Mouse (Mus musculus): ENCODE measurements around the gene Med7. TPM values are rescaled to one million over a fixed set of nuclear protein-coding genes. Genes with fewer than 3 reads are reported as not detected.

Med7 gene
- polyA plus RNA-seq, 1 experiment from 2014 or later = 62.3 TPM

DNA sequence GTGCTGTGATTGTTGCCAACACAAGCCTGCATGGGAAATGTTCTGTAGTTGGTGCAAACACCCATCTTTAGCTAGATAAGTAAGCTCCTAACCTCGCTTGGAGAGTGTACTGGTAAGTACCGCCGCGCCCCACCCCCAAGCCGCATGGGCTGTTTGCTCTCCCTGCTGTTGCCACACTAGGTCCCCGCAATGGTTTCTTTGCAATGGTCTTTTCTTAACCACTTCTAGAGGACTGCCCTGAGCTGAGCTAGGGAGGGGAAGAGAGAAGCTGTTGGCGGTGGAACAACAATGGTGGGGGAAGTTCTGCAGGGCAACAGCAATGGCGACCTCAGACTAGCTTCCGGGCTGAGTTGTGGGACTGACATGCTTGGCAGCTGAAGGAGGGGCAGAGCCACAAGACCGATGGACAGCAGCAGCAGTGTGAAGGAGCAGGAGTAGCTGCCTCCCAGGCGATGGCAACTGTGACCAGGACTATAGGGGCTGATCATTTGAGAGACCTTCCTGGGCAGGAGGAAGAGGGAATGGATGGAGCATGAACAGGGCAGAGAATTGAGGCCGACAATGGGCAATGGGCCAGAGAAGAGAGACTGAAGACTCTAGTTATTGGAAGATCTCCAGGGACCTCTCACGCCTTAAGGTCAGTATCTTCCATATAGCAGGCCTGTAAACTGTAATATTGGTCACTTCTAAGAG lies 40.4 kb upstream of the Med7 start, which contains the start of gene Fam71b:
Fam71b (plus strand) TSS at position 393 of the 693 bp plus-strand sequence.
- Histone ChIP-seq H3K36me3 (ENCODE audit: control insufficient read depth, insufficient read depth, low read length) (no peaks in the 10 kb centered on the region), H3K9me3 (ENCODE audit: control insufficient read depth, low read length) (no peaks in the 10 kb centered on the region), H3K27me3 (ENCODE audit: control insufficient read depth, insufficient read depth, low read depth, low read length) (no peaks in the 10 kb centered on the region), H3K4me2 (ENCODE audit: low read depth, low read length) (no peak within 1 kb of the TSS), H3K4me1 (replicated peaks; ENCODE audit: control insufficient read depth, insufficient read depth, low read length) (no peaks in the 10 kb centered on the region), H3K27ac (ENCODE audit: low read length) (no peak within 1 kb of the TSS), H3K9ac (ENCODE audit: low read length) (no peak within 1 kb of the TSS), H3K4me3 (ENCODE audit: low read length) (no peak within 1 kb of the TSS)
- peak; percentile 47; the same call in 1 of the 2 replicates for ATAC-seq (ENCODE audit: low read depth)
- WGBS = 56% methylated on average over 13 of the region's 13 CpGs

DNA sequence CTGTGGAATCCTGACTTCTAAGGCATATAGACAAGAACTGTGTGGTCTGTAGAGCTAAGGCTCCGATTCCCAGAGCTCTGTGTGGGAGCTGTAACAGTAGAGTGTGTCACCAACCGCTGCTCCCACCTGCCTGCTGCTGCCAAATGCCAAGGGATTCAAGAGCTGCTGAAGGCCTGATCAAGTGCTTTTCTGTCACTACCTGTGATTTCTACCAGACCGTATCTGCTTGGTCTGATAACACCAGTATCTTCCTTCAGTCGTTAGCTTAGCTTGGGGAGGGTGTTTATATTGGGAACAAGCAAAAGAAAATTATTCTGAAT lies 39.9 kb upstream of the Med7 start:
- 58% methylated on average over 4 of the region's 4 CpGs for WGBS
- ATAC-seq (ENCODE audit: low read depth) = no peak
- no peaks in the 10 kb centered on the region for H3K9me3 ChIP-seq (ENCODE audit: control insufficient read depth, low read length)

DNA sequence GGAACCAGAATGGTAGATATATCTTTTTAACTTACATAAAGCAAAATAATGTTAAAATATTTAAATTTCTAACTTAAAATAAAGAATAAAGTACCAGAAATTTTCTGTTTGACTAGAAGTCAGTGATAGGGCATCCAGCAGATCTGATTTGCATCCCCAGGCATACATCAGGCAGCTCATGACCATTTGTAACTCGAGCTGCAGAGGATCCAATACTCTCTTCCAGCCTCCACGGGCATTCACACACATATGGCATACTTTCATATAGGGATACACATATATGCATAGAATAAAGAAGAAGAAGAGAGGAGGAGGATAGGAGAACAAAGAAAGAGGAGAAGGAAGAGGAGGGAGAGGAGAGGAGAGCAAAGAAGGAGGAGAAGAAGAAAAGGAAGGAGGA lies 38.8 kb upstream of the Med7 start:
- no peak for ATAC-seq (ENCODE audit: low read depth)
- no peaks in the 10 kb centered on the region for H3K9me3 ChIP-seq (ENCODE audit: control insufficient read depth, low read length)
- H3K27ac ChIP-seq (ENCODE audit: low read length) = no peak overlapping the region
- no peak overlapping the region for H3K9ac ChIP-seq (ENCODE audit: low read length)
- whole genome bisulfite sequencing = 37% methylated on average over 2 of the region's 2 CpGs
- H3K4me1 ChIP-seq (replicated peaks; ENCODE audit: control insufficient read depth, insufficient read depth, low read length) = no peaks in the 10 kb centered on the region
- no peaks in the 10 kb centered on the region for H3K36me3 ChIP-seq (ENCODE audit: control insufficient read depth, insufficient read depth, low read length)
- H3K27me3 ChIP-seq (ENCODE audit: control insufficient read depth, insufficient read depth, low read depth, low read length) = no peaks in the 10 kb centered on the region
- H3K4me2 ChIP-seq (ENCODE audit: low read depth, low read length) = no peak overlapping the region
- no peak overlapping the region for H3K4me3 ChIP-seq (ENCODE audit: low read length)

More for the DNA sequence above, 39.9 kb upstream of the Med7 start:
- H3K4me1 ChIP-seq (replicated peaks; ENCODE audit: control insufficient read depth, insufficient read depth, low read length) = no peaks in the 10 kb centered on the region
- H3K36me3 ChIP-seq (ENCODE audit: control insufficient read depth, insufficient read depth, low read length) = no peaks in the 10 kb centered on the region
- H3K9ac ChIP-seq (ENCODE audit: low read length) = no peak overlapping the region
- no peak overlapping the region for H3K4me2 ChIP-seq (ENCODE audit: low read depth, low read length)
- H3K27me3 ChIP-seq (ENCODE audit: control insufficient read depth, insufficient read depth, low read depth, low read length) = no peaks in the 10 kb centered on the region
- H3K27ac ChIP-seq (ENCODE audit: low read length) = no peak overlapping the region
- no peak overlapping the region for H3K4me3 ChIP-seq (ENCODE audit: low read length)

DNA sequence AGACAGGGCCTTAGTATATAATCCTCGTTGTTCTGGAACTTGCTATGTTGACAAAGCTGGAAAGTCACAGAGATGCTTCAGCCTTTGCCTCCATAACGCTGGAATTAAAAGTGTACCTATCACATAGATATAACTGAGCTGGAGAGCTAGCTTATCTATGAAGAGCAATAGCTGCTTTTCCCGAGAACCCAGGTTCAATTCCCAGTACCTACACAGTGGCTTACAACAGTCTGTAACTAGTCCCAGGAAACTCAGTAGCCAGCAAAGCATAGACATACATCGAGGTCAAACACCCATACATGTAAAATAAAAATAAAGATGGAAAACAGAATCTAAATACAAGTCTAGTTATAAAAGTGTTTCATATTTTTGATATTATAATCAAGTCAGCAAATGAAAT lies 38.3 kb upstream of the Med7 start:
- H3K27ac ChIP-seq (ENCODE audit: low read length) = no peak overlapping the region
- H3K4me2 ChIP-seq (ENCODE audit: low read depth, low read length) = no peak overlapping the region
- no peaks in the 10 kb centered on the region for H3K9me3 ChIP-seq (ENCODE audit: control insufficient read depth, low read length)
- 70% methylated on average over 4 of the region's 4 CpGs for WGBS
- H3K27me3 ChIP-seq (ENCODE audit: control insufficient read depth, insufficient read depth, low read depth, low read length) = no peaks in the 10 kb centered on the region
- no peaks in the 10 kb centered on the region for H3K4me1 ChIP-seq (replicated peaks; ENCODE audit: control insufficient read depth, insufficient read depth, low read length)
- H3K9ac ChIP-seq (ENCODE audit: low read length) = no peak overlapping the region
- H3K36me3 ChIP-seq (ENCODE audit: control insufficient read depth, insufficient read depth, low read length) = no peaks in the 10 kb centered on the region
- ATAC-seq (ENCODE audit: low read depth) = no peak
- H3K4me3 ChIP-seq (ENCODE audit: low read length) = no peak overlapping the region

DNA sequence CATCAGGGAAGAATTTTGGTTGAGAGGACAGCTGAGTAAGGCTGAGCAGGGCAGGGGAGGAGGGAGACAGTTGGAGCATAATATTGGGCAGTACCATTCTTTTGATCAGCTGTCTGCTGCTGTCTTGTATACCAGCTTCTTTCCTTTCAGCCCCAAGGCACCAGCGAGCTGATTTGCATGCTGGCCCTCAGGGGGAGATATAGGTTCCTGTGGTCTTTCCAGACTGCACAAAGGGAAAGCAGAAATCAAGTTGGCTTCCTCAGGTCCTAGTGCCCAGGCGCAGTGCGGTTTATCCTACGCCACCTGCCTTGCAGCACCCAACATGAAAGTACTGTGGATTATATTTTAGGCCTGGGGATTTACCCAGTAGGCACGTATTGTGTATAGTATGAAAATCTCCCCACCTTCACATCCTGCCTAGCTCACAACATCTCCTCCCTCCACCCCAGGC lies 37.8 kb upstream of the Med7 start:
- H3K4me2 ChIP-seq (ENCODE audit: low read depth, low read length) = no peak overlapping the region
- H3K4me3 ChIP-seq (ENCODE audit: low read length) = no peak overlapping the region
- H3K4me1 ChIP-seq (replicated peaks; ENCODE audit: control insufficient read depth, insufficient read depth, low read length) = no peaks in the 10 kb centered on the region
- no peaks in the 10 kb centered on the region for H3K36me3 ChIP-seq (ENCODE audit: control insufficient read depth, insufficient read depth, low read length)
- H3K9me3 ChIP-seq (ENCODE audit: control insufficient read depth, low read length) = no peaks in the 10 kb centered on the region
- H3K27ac ChIP-seq (ENCODE audit: low read length) = no peak overlapping the region
- ATAC-seq (ENCODE audit: low read depth) = no peak
- no peaks in the 10 kb centered on the region for H3K27me3 ChIP-seq (ENCODE audit: control insufficient read depth, insufficient read depth, low read depth, low read length)
- WGBS = 63% methylated on average over 5 of the region's 5 CpGs
- no peak overlapping the region for H3K9ac ChIP-seq (ENCODE audit: low read length)

DNA sequence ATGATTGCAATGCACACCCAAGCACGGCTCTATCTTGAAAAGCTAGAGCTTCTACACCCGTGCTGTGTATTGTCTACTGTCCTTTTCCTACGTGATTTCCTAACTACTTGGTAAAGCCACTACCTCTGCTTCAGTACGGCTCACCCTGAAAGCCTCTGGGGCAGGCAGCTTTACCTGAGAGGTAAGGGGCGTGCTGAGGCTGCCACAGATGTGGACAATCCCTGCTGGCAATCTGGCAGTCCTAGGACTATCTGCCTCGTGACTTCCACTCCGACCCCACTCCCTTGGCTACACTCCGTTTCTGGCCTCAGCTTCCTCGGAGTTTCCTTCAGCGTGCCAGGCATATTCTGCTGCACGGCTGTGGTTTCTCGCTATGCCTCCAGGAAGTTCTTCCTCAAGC lies 35.2 kb upstream of the Med7 start:
- H3K36me3 ChIP-seq (ENCODE audit: control insufficient read depth, insufficient read depth, low read length) = no peaks in the 10 kb centered on the region
- no peak overlapping the region for H3K9ac ChIP-seq (ENCODE audit: low read length)
- no peaks in the 10 kb centered on the region for H3K9me3 ChIP-seq (ENCODE audit: control insufficient read depth, low read length)
- H3K4me2 ChIP-seq (ENCODE audit: low read depth, low read length) = no peak overlapping the region
- H3K27ac ChIP-seq (ENCODE audit: low read length) = no peak overlapping the region
- no peak for ATAC-seq (ENCODE audit: low read depth)
- H3K27me3 ChIP-seq (ENCODE audit: control insufficient read depth, insufficient read depth, low read depth, low read length) = no peaks in the 10 kb centered on the region
- WGBS = 61% methylated on average over 12 of the region's 12 CpGs
- H3K4me3 ChIP-seq (ENCODE audit: low read length) = no peak overlapping the region
- H3K4me1 ChIP-seq (replicated peaks; ENCODE audit: control insufficient read depth, insufficient read depth, low read length) = no peaks in the 10 kb centered on the region

DNA sequence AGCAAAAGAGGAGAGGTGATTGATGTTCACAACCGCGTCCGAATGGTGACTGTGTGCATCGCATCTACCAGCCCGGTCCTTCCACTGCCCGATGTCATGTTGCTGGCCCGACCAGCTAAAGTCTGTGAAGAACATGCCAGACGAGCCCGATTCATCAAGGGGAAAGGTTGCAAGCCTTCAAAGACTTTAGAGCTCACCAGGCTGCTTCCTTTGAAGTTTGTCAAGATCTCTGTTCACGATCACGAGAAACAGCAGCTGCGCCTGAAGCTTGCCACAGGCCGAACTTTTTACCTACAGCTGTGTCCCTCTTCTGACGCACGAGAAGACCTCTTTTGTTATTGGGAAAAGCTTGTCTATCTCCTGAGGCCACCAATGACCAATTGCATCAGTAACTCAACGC lies 31.7 kb upstream of the Med7 start:
- 77% methylated on average over 16 of the region's 16 CpGs for WGBS
- H3K4me2 ChIP-seq (ENCODE audit: low read depth, low read length) = no peak overlapping the region
- H3K9me3 ChIP-seq (ENCODE audit: control insufficient read depth, low read length) = no peaks in the 10 kb centered on the region
- no peaks in the 10 kb centered on the region; the same call in 1 of the 2 replicates for H3K27me3 ChIP-seq (ENCODE audit: control insufficient read depth, insufficient read depth, low read depth, low read length)
- no peaks in the 10 kb centered on the region for H3K36me3 ChIP-seq (ENCODE audit: control insufficient read depth, insufficient read depth, low read length)
- no peak overlapping the region for H3K4me3 ChIP-seq (ENCODE audit: low read length)
- no peaks in the 10 kb centered on the region for H3K4me1 ChIP-seq (replicated peaks; ENCODE audit: control insufficient read depth, insufficient read depth, low read length)
- no peak overlapping the region for H3K9ac ChIP-seq (ENCODE audit: low read length)
- H3K27ac ChIP-seq (ENCODE audit: low read length) = no peak overlapping the region
- no peak for ATAC-seq (ENCODE audit: low read depth)

DNA sequence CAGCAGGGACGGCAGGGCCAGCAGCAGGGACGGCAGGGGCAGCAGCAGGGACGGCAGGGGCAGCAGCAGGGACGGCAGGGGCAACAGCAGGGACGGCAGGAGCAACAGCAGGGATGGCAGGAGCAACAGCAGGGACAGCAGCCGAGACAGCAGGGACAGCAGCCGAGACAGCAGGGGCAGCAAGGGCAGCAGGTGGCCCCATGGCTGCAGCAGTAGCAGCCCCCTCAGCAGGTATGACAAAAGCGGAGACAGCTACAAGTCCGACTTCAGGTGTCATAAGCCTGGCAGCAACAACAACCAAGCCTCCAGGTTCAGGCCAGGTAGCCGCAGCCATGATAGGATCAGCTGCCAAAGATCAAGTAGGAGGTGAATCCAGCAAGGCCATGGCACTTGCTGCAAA lies 30.0 kb upstream of the Med7 start:
- Histone ChIP-seq H3K27me3 (ENCODE audit: control insufficient read depth, insufficient read depth, low read depth, low read length) (no peaks in the 10 kb centered on the region; the same call in 1 of the 2 replicates), H3K4me3 (ENCODE audit: low read length) (no peak overlapping the region), H3K36me3 (ENCODE audit: control insufficient read depth, insufficient read depth, low read length) (no peaks in the 10 kb centered on the region), H3K4me1 (replicated peaks; ENCODE audit: control insufficient read depth, insufficient read depth, low read length) (no peaks in the 10 kb centered on the region), H3K9me3 (ENCODE audit: control insufficient read depth, low read length) (no peaks in the 10 kb centered on the region), H3K4me2 (ENCODE audit: low read depth, low read length) (no peak overlapping the region), H3K27ac (ENCODE audit: low read length) (no peak overlapping the region), H3K9ac (ENCODE audit: low read length) (no peak overlapping the region)
- ATAC-seq (ENCODE audit: low read depth) = no peak
- WGBS = 33% methylated on average over 10 of the region's 10 CpGs

DNA sequence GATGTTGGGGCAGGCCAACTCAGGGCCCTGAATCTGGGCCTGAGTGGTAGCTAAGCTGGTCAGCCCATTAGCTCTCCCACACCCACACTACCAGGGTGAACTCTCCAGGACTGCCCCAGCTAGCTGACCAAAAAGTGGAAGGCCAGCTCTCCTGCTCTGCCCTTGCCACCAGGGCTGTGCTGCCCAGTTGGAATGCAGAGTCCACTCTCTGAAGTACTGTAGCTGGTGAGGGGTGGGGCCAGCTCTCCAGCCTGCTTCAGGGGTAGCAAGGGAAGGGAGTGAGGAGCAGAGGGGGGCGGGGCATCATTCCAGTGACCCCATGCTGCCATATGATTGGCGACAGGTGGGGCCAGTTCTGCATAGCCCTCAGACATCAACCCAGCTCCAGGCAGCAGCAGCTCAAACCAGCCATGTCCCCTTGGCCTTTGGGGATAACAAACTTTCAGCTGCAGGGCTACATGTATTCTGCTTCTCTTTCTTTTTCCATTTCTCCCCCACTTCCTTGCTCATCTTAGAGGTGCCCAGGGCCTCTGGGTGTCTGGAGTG lies 26.6 kb upstream of the Med7 start:
- ATAC-seq (ENCODE audit: low read depth) = peak; percentile 74
- no peaks in the 10 kb centered on the region for H3K9me3 ChIP-seq (ENCODE audit: control insufficient read depth, low read length)
- 38% methylated on average over 2 of the region's 2 CpGs for WGBS

More for the DNA sequence above, 26.6 kb upstream of the Med7 start:
- H3K4me3 ChIP-seq (ENCODE audit: low read length) = no peak overlapping the region
- no peak overlapping the region for H3K4me2 ChIP-seq (ENCODE audit: low read depth, low read length)
- no peak overlapping the region for H3K27ac ChIP-seq (ENCODE audit: low read length)
- H3K9ac ChIP-seq (ENCODE audit: low read length) = no peak overlapping the region
- H3K4me1 ChIP-seq (replicated peaks; ENCODE audit: control insufficient read depth, insufficient read depth, low read length) = no peaks in the 10 kb centered on the region
- H3K36me3 ChIP-seq (ENCODE audit: control insufficient read depth, insufficient read depth, low read length) = no peaks in the 10 kb centered on the region
- no peaks in the 10 kb centered on the region; the same call in 1 of the 2 replicates for H3K27me3 ChIP-seq (ENCODE audit: control insufficient read depth, insufficient read depth, low read depth, low read length)

Data from lung, embryonic 16.5 days (tissue).